Mouse (Mus musculus): ENCODE data around the gene Mospd3. TPM values are rescaled to one million over a fixed set of nuclear protein-coding genes. Genes with fewer than 3 reads are reported as not detected.

Gene Mospd3
- total RNA-seq, 2 experiments from 2014 or later: 32.7 to 33.5 TPM

GRCm38 (mm10) chr5:137590507-137590906 is 10.4 kb downstream of the Mospd3 start:
- DNase-seq (ENCODE audit: low spot score in 2 of 2): no peak
- intact Hi-C loops (cut with DNase I): no loop called here

- intact Hi-C loops (cut with DNase I): loop anchor here (5.0 kb wide), 1 partner anchor 67 kb away; no protein-coding TSS in a partner anchor
These were observed 15.9 kb downstream of the Mospd3 start for GRCm38 (mm10) chr5:137584976-137585375.

GRCm38 (mm10) chr5:137583670-137584169 is 17.1 kb downstream of the Mospd3 start:
- intact Hi-C loops (cut with DNase I): no loop called here

More at GRCm38 (mm10) chr5:137584976-137585375, 15.9 kb downstream of the Mospd3 start:
- DNase-seq (ENCODE audit: low spot score in 2 of 2): peak; percentile 72 to 74

GRCm38 (mm10) chr5:137582702-137583101 is 18.2 kb downstream of the Mospd3 start:
- intact Hi-C loops (cut with DNase I): no loop called here
- DNase-seq (ENCODE audit: low spot score in 2 of 2): no peak

More at GRCm38 (mm10) chr5:137583670-137584169, 17.1 kb downstream of the Mospd3 start:
- peak; percentile 47 to 68 for DNase-seq (ENCODE audit: low spot score in 2 of 2)

- DNase-seq (ENCODE audit: low spot score in 2 of 2): no peak
- intact Hi-C loops (cut with DNase I): no loop called here
These were observed 20.6 kb downstream of the Mospd3 start for GRCm38 (mm10) chr5:137580246-137580645.

GRCm38 (mm10) chr5:137574470-137574901 is 26.4 kb downstream of the Mospd3 start:
- peak; percentile 36 to 56 for DNase-seq (ENCODE audit: low spot score in 2 of 2)
- intact Hi-C loops (cut with DNase I): no loop called here

GRCm38 (mm10) chr5:137570691-137571586 is 29.9 kb downstream of the Mospd3 start:
- DNase-seq (ENCODE audit: low spot score in 2 of 2): no peak
- intact Hi-C loops (cut with DNase I): no loop called here

GRCm38 (mm10) chr5:137570181-137570580 is 30.7 kb downstream of the Mospd3 start:
- intact Hi-C loops (cut with DNase I): no loop called here
- no peak for DNase-seq (ENCODE audit: low spot score in 2 of 2)

GRCm38 (mm10) chr5:137569665-137570064 is 31.2 kb downstream of the Mospd3 start, which contains the start of gene Tfr2:
Gene Tfr2, plus strand, starts transcription at chr5:137569840.
- intact Hi-C loops (cut with DNase I): no loop called here
- no peak for DNase-seq (ENCODE audit: low spot score in 2 of 2)

GRCm38 (mm10) chr5:137569031-137569430 is 31.8 kb downstream of the Mospd3 start:
- no peak for DNase-seq (ENCODE audit: low spot score in 2 of 2)
- intact Hi-C loops (cut with DNase I): no loop called here

GRCm38 (mm10) chr5:137568223-137568798 is 32.5 kb downstream of the Mospd3 start:
- no peak for DNase-seq (ENCODE audit: low spot score in 2 of 2)
- intact Hi-C loops (cut with DNase I): no loop called here

GRCm38 (mm10) chr5:137566416-137566815 is 34.4 kb downstream of the Mospd3 start:
- intact Hi-C loops (cut with DNase I): no loop called here
- no peak for DNase-seq (ENCODE audit: low spot score in 2 of 2)

GRCm38 (mm10) chr5:137565744-137566143 is 35.1 kb downstream of the Mospd3 start:
- intact Hi-C loops (cut with DNase I): no loop called here
- no peak for DNase-seq (ENCODE audit: low spot score in 2 of 2)

- DNase-seq (ENCODE audit: low spot score in 2 of 2): peak; percentile 52 to 70
- intact Hi-C loops (cut with DNase I): no loop called here
These were observed 37.9 kb downstream of the Mospd3 start for GRCm38 (mm10) chr5:137562965-137563364.

GRCm38 (mm10) chr5:137561556-137561955 is 39.3 kb downstream of the Mospd3 start:
- intact Hi-C loops (cut with DNase I): no loop called here
- peak in 1 of 2 experiments; percentile 35 for DNase-seq (ENCODE audit: low spot score in 2 of 2)

GRCm38 (mm10) chr5:137553898-137554297 is 47.0 kb downstream of the Mospd3 start:
- intact Hi-C loops (cut with DNase I): no loop called here

GRCm38 (mm10) chr5:137553411-137553837 is 47.4 kb downstream of the Mospd3 start, which contains the start of gene Actl6b:
Gene Actl6b, plus strand, starts transcription at chr5:137553517.
- DNase-seq (ENCODE audit: low spot score in 2 of 2): peak; percentile 91 to 92
- intact Hi-C loops (cut with DNase I): no loop called here

More at GRCm38 (mm10) chr5:137553898-137554297, 47.0 kb downstream of the Mospd3 start:
- DNase-seq (ENCODE audit: low spot score in 2 of 2): no peak

- intact Hi-C loops (cut with DNase I): no loop called here
- DNase-seq (ENCODE audit: low spot score in 2 of 2): no peak
These were observed 47.9 kb downstream of the Mospd3 start for GRCm38 (mm10) chr5:137553000-137553399.

- intact Hi-C loops (cut with DNase I): no loop called here
- no peak for DNase-seq (ENCODE audit: low spot score in 2 of 2)
These were observed 49.7 kb downstream of the Mospd3 start for GRCm38 (mm10) chr5:137551119-137551518.

GRCm38 (mm10) chr5:137549840-137550239 is 51.0 kb downstream of the Mospd3 start:
- intact Hi-C loops (cut with DNase I): no loop called here

More at GRCm38 (mm10) chr5:137549840-137550239, 51.0 kb downstream of the Mospd3 start:
- DNase-seq (ENCODE audit: low spot score in 2 of 2): no peak
